Mouse (Mus musculus): ENCODE data around the gene Mum1.

The Mum1 gene

DNA sequence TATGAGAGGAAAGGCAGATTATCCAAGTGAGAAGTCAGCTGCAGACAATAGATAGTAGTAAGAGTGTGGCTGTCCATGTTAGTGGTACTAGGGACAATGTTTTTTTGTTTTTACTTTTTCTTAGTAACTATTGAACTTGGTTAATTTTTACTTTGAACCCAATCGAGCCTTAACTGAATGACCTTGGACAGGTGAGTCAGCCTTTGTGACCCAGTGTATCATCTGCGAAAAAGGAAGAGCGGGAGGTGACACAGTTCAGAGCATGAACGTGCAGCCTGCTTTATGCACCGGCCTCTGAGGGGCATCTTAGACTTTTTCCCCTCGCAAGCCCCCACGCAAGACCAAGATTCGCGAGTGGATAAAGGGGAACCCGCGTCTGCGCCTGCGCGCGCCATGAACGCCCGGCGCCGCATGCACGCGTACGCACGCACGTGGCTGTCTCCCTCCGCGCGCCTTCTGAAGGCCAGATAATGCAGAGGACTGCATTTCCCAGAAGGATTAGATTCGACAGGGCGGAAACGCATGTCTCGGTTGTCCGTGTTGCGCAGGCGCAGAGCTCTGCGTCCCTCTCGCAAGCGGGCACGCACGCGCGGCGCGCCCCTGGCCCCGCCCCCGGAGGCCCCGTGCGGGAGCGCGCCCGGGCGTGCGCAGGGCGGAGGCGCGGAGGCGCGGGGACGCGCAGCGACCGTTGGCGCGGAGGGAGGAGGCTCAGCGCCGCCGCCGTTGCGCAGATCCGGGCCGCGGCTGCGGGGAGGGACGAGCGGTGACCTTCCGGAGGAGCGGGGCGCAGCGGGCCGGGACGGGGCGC, 38.3 kb downstream of the Mum1 start:
- H3K4me3 ChIP-seq (replicated peaks; ENCODE audit: low read length) = peak overlapping the region; percentile 99
- H3K27me3 ChIP-seq (ENCODE audit: insufficient read depth, low read length) = peaks cover 11% of the 10 kb centered on the region
- H3K36me3 ChIP-seq (ENCODE audit: insufficient read depth, low read length) = peaks cover 35% of the 10 kb centered on the region
- no peaks in the 10 kb centered on the region for H3K9me3 ChIP-seq (ENCODE audit: low read length)
- H3K4me1 ChIP-seq (replicated peaks; ENCODE audit: low read depth, low read length) = peaks cover 68% of the 10 kb centered on the region
- TF ChIP-seq NANOG (IDR thresholded peaks at IDR 0.05; ENCODE audit: borderline replicate concordance, low read length) (no peak), CTCF (conservative IDR thresholded peaks at IDR 0.05; ENCODE audit: low read length) (no peak), POU5F1 (IDR thresholded peaks at IDR 0.05; ENCODE audit: borderline replicate concordance, low read length) (no peak)

DNA sequence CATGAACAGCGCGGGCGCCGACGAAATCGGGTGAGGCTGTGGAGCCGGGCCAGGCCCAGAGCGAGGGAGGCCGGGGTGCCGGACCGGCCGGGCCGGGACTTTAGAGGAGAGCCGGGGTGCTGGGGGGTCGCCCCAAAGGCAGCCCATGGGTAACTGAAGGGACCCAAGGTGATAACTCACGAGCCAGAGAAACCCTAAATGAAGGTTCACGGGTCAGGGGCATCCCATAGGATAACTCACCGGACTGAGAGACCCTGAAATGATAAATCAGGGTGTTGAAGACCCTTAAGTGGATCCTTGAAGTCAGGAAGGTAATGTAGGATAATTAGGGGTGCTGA, 38.9 kb downstream of the Mum1 start:
- Histone ChIP-seq H3K27me3 (ENCODE audit: insufficient read depth, low read length) (peaks cover 6% of the 10 kb centered on the region), H3K36me3 (ENCODE audit: insufficient read depth, low read length) (peaks cover 40% of the 10 kb centered on the region), H3K4me3 (replicated peaks; ENCODE audit: low read length) (peak overlapping the region; percentile 99), H3K4me1 (replicated peaks; ENCODE audit: low read depth, low read length) (peaks cover 68% of the 10 kb centered on the region), H3K9me3 (ENCODE audit: low read length) (no peaks in the 10 kb centered on the region)
- TF ChIP-seq NANOG (IDR thresholded peaks at IDR 0.05; ENCODE audit: borderline replicate concordance, low read length) (no peak), POU5F1 (IDR thresholded peaks at IDR 0.05; ENCODE audit: borderline replicate concordance, low read length) (no peak), CTCF (conservative IDR thresholded peaks at IDR 0.05; ENCODE audit: low read length) (no peak)

DNA sequence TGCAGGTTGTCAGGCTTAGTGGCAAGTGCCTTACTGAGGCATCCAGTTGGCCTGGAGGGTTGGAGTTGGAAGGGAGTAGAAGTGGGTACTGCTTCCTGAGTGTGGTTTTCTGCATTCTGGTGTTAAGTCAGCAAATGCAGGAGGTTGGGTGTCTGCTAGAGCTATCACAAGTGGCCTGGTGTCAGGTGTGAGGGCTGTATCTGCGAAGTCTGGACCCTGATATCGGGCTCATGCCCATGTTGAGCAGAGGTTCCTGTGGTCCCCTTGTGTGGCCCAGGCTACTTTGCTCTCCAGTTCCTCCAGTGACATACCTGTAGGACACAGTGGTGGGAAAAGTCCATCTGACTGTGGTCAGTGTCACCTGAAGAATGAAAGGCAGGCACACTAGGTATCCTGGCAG, 43.9 kb downstream of the Mum1 start:
- Histone ChIP-seq H3K9me3 (ENCODE audit: low read length) (no peaks in the 10 kb centered on the region), H3K36me3 (ENCODE audit: insufficient read depth, low read length) (peaks cover 88% of the 10 kb centered on the region), H3K4me1 (replicated peaks; ENCODE audit: low read depth, low read length) (peaks cover 91% of the 10 kb centered on the region), H3K4me3 (replicated peaks; ENCODE audit: low read length) (0 out of 2 replicates have a peak overlapping the region, but pooled peaks have one; percentile 35), H3K27me3 (ENCODE audit: insufficient read depth, low read length) (no peaks in the 10 kb centered on the region)
- no peak for TF ChIP-seq NANOG (IDR thresholded peaks at IDR 0.05; ENCODE audit: borderline replicate concordance, low read length)
- TF ChIP-seq CTCF (conservative IDR thresholded peaks at IDR 0.05; ENCODE audit: low read length) = no peak
- TF ChIP-seq POU5F1 (IDR thresholded peaks at IDR 0.05; ENCODE audit: borderline replicate concordance, low read length) = no peak

DNA sequence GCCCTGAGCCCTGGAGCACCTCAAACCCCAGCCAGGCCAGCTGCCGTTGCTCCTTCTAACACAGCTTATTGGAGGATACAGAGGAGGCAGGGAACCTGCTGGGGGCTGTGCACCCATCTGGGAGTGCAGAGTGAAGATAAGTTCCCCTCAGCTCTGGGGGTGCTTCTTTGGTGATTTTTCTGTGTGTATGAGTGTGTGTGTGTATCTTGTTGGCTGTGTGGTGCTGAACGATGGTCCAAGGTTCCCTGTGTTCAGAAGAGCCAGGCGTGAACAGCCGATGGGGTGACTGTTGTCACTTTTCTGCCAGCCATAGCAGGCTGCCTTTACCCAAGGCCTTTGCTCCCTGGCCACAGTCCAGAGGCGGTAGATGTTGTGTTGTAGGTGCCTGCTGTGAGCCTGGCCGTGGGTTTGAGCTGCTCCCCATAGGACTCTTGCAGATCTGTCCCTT, 44.5 kb downstream of the Mum1 start:
- Histone ChIP-seq H3K9me3 (ENCODE audit: low read length) (no peaks in the 10 kb centered on the region), H3K27me3 (ENCODE audit: insufficient read depth, low read length) (no peaks in the 10 kb centered on the region), H3K36me3 (ENCODE audit: insufficient read depth, low read length) (peaks cover 95% of the 10 kb centered on the region), H3K4me1 (replicated peaks; ENCODE audit: low read depth, low read length) (peaks cover 95% of the 10 kb centered on the region), H3K4me3 (replicated peaks; ENCODE audit: low read length) (peak overlapping the region; percentile 35; the same call in 1 of the 2 replicates)
- TF ChIP-seq POU5F1 (IDR thresholded peaks at IDR 0.05; ENCODE audit: borderline replicate concordance, low read length) = no peak

DNA sequence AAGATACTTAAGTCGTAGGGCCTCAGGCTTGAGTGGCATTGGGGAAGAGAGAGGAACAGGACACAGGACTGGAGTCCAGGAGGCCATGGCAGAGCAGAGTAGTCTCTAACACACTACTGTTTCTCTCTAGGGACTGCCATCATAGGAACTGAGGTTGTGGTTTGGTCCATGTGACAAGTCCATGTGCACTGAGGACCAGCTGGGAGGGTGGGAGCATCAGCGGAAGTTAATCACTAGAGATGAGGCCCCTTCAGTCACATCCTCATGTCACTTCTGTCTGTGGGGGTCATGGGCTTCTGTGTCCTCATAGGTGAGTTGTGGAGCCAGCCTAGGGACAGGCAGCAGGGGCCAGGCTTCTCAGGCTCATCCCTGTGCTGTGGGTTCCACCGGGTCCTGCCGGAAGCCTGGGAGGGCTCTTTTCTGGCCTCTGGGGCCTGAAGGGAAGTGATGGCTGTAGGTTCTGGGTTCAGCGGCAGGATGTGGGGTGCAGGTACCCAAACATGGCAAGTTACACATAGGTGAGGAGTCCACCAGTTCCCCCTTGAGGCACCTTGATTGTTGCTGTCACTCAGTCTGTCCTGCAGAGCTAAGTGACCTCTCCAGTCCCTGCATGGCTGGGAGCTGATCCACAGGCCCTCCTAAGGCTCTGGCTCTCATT, 45.1 kb downstream of the Mum1 start:
- no peaks in the 10 kb centered on the region for H3K9me3 ChIP-seq (ENCODE audit: low read length)
- TF ChIP-seq POU5F1 (IDR thresholded peaks at IDR 0.05; ENCODE audit: borderline replicate concordance, low read length) (no peak), NANOG (IDR thresholded peaks at IDR 0.05; ENCODE audit: borderline replicate concordance, low read length) (no peak), CTCF (conservative IDR thresholded peaks at IDR 0.05; ENCODE audit: low read length) (no peak)
- peak overlapping the region; percentile 35 for H3K4me3 ChIP-seq (replicated peaks; ENCODE audit: low read length)
- H3K4me1 ChIP-seq (replicated peaks; ENCODE audit: low read depth, low read length) = peaks cover 95% of the 10 kb centered on the region
- H3K27me3 ChIP-seq (ENCODE audit: insufficient read depth, low read length) = no peaks in the 10 kb centered on the region
- peaks cover 98% of the 10 kb centered on the region for H3K36me3 ChIP-seq (ENCODE audit: insufficient read depth, low read length)

DNA sequence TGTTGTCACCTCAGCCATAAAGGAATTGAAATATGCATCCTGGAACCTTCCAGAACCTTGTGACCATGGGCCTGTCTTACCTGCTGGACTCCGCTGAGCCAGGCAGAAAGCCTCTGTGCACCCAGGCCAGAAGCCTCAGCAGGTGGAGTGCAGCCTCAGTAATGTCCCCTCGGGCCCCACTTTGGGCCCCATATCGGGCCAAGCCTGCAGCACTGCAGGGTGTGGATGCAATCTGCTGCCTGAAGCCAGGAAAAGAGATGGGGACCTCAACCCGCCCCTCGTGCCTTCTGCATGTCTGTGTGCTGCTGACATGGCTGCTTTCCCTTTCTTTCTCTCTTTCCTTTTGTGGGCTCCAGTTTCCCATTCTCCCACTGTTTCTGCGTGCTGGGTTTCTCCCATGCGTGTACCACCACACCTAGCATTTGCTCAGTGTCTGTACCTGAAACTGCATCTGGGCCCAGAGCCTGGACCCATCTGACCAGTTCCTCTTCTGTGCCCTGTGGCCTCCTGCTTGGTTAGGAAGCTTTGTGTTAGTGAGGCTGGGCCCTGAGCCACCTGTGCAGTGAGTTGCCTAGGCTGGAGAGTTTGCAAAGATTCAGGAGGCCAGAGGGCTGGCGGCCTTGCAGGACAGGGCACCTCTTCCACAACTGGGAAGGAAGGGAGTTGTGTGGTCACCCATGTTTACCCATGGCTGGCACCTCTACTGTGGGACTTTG, 45.8 kb downstream of the Mum1 start:
- TF ChIP-seq CTCF (conservative IDR thresholded peaks at IDR 0.05; ENCODE audit: low read length) (no peak), POU5F1 (IDR thresholded peaks at IDR 0.05; ENCODE audit: borderline replicate concordance, low read length) (no peak), NANOG (IDR thresholded peaks at IDR 0.05; ENCODE audit: borderline replicate concordance, low read length) (no peak)
- Histone ChIP-seq H3K4me1 (replicated peaks; ENCODE audit: low read depth, low read length) (peaks cover 93% of the 10 kb centered on the region), H3K27me3 (ENCODE audit: insufficient read depth, low read length) (no peaks in the 10 kb centered on the region), H3K9me3 (ENCODE audit: low read length) (no peaks in the 10 kb centered on the region), H3K36me3 (ENCODE audit: insufficient read depth, low read length) (peaks cover 98% of the 10 kb centered on the region), H3K4me3 (replicated peaks; ENCODE audit: low read length) (peak overlapping the region; percentile 35; the same call in 1 of the 2 replicates)

DNA sequence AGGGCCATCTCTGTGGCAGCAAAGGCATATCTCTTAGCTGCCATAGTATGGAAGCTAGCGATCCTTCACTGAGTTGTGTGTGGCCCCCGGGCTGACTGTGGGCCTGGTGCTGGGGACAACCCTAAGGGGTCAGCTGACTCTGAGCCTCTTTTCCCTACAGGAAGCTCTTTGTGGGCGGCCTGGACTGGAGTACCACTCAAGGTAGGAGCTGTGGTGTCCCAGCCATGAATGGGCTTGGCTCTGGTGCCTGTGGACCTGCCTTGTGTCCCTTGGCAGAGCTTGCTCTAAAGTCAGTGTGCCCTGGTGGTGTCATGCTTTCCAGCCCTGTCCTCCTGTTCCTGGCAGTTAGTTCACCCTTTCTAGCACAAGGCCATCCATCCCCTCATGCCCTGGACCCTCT, 47.6 kb downstream of the Mum1 start:
- TF ChIP-seq POU5F1 (IDR thresholded peaks at IDR 0.05; ENCODE audit: borderline replicate concordance, low read length) = no peak
- no peak for TF ChIP-seq CTCF (conservative IDR thresholded peaks at IDR 0.05; ENCODE audit: low read length)
- TF ChIP-seq NANOG (IDR thresholded peaks at IDR 0.05; ENCODE audit: borderline replicate concordance, low read length) = no peak
- H3K36me3 ChIP-seq (ENCODE audit: insufficient read depth, low read length) = peaks cover 98% of the 10 kb centered on the region
- H3K9me3 ChIP-seq (ENCODE audit: low read length) = no peaks in the 10 kb centered on the region
- peaks cover 93% of the 10 kb centered on the region for H3K4me1 ChIP-seq (replicated peaks; ENCODE audit: low read depth, low read length)
- peak overlapping the region; percentile 27; the same call in 1 of the 2 replicates for H3K4me3 ChIP-seq (replicated peaks; ENCODE audit: low read length)
- no peaks in the 10 kb centered on the region for H3K27me3 ChIP-seq (ENCODE audit: insufficient read depth, low read length)

DNA sequence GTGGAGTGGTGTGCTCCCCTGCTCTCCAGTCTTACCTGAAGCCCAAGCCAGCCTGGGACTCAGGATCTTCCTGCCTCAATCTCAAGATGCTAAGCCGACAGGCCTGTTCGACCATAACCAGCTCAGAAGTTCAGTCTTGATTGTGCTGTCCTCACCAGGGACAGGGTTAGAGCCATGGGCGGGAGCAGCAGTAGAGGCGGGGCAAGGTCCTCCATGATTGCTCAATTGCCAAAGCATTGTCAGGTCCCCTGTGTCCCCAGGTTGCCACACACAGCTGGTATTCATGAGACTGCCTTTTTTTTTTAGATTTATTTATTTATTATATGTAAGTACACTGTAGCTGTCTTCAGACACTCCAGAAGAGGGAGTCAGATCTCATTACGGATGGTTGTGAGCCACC, 50.0 kb downstream of the Mum1 start:
- peaks cover 91% of the 10 kb centered on the region for H3K4me1 ChIP-seq (replicated peaks; ENCODE audit: low read depth, low read length)
- H3K9me3 ChIP-seq (ENCODE audit: low read length) = no peaks in the 10 kb centered on the region
- peaks cover 98% of the 10 kb centered on the region for H3K36me3 ChIP-seq (ENCODE audit: insufficient read depth, low read length)
- H3K4me3 ChIP-seq (replicated peaks; ENCODE audit: low read length) = no peak overlapping the region
- TF ChIP-seq CTCF (conservative IDR thresholded peaks at IDR 0.05; ENCODE audit: low read length) = no peak
- TF ChIP-seq POU5F1 (IDR thresholded peaks at IDR 0.05; ENCODE audit: borderline replicate concordance, low read length) = no peak
- TF ChIP-seq NANOG (IDR thresholded peaks at IDR 0.05; ENCODE audit: borderline replicate concordance, low read length) = no peak
- no peaks in the 10 kb centered on the region for H3K27me3 ChIP-seq (ENCODE audit: insufficient read depth, low read length)
